18 mouse cellular contexts compared by ENCODE assay signal in genomic region chr17:85037855-85038254, GRCm38 (mm10). TPM values are rescaled to one million over a fixed set of nuclear protein-coding genes. Genes with fewer than 3 reads are reported as not detected.
A peak's percentile ranks its signal among the peaks of the same experiment; 100 is the strongest.
DNase-seq lines count a peak whose midpoint lies in the region; ATAC-seq and TF ChIP-seq lines count a peak whose summit lies in the region.
"Had no signal": no experiment of that assay in that cellular context is flagged by ENCODE, and none has a peak within 500 bp of the region (broad histone marks: within the 10 kb centered on the region; RNA-seq: fewer than 3 reads in every experiment).

No protein-coding gene starts in this region.

- no peaks in the 10 kb centered on the region for H3K27me3 ChIP-seq in liver, adult 2 months (ENCODE audit: control insufficient read depth, insufficient read depth, low read length)
- no peaks in the 10 kb centered on the region for H3K27me3 ChIP-seq in liver, embryonic 13.5 days
- no peaks in the 10 kb centered on the region for H3K27me3 ChIP-seq in liver, embryonic 16.5 days (ENCODE audit: control insufficient read depth, insufficient read depth, low read depth, low read length)
- no peaks in the 10 kb centered on the region for H3K27me3 ChIP-seq in stomach, postnatal 0 days (ENCODE audit: control insufficient read depth, insufficient read depth, low read length)
- no peaks in the 10 kb centered on the region for H3K27me3 ChIP-seq in limb, embryonic 10.5 days (ENCODE audit: low read depth, poor library complexity, severe bottlenecking)
- H3K27me3 ChIP-seq: embryonic facial prominence, embryonic 12.5 days; heart, embryonic 12.5 days had no signal

- H3K79me2 ChIP-seq in liver, adult 2 months (ENCODE audit: control insufficient read depth, insufficient read depth, low read length), result no peaks in the 10 kb centered on the region

- no peak overlapping the region for H3K9ac ChIP-seq in liver, adult 2 months (ENCODE audit: low read depth, low read length)
- no peak overlapping the region for H3K9ac ChIP-seq in liver, embryonic 13.5 days
- no peak overlapping the region for H3K9ac ChIP-seq in liver, embryonic 16.5 days (ENCODE audit: low read depth, low read length)
- no peak overlapping the region for H3K9ac ChIP-seq in stomach, postnatal 0 days (ENCODE audit: low read length)
- H3K9ac ChIP-seq: embryonic facial prominence, embryonic 12.5 days; heart, embryonic 12.5 days had no signal

- peak; percentile 78 for DNase-seq in liver, adult 2 months (ENCODE audit: extremely low read depth, low read depth, low spot score)
- DNase-seq in liver, result no peak
- DNase-seq in liver, embryonic 13.5 days, result no peak
- peak; percentile 49 for DNase-seq in stomach, postnatal 0 days (ENCODE audit: low spot score)
- DNase-seq in adrenal gland, adult 18-20 months (ENCODE audit: low spot score in 2 of 2), result no peak
- DNase-seq in adrenal gland, adult 2 months, result no peak
- no peak for DNase-seq in limb, embryonic 10.5 days (ENCODE audit: low spot score)
- DNase-seq: adrenal gland, postnatal 14 days; cerebellum, adult 11-12 months; cerebellum, adult 9-10 months; cerebellum, postnatal 25 days; gastrocnemius, postnatal 10 days had no signal

- no peak overlapping the region for H3K4me2 ChIP-seq in liver, embryonic 13.5 days
- no peak overlapping the region for H3K4me2 ChIP-seq in liver, embryonic 16.5 days (ENCODE audit: low read depth, low read length)
- no peak overlapping the region for H3K4me2 ChIP-seq in stomach, postnatal 0 days (replicated peaks; ENCODE audit: low read depth)
- H3K4me2 ChIP-seq: embryonic facial prominence, embryonic 12.5 days; heart, embryonic 12.5 days had no signal

- H3K27ac ChIP-seq in liver, adult 2 months (replicated peaks; ENCODE audit: insufficient read depth, low read depth, low read length), result peak overlapping the region; percentile 4; the same call in 1 of the 2 replicates
- no peak overlapping the region for H3K27ac ChIP-seq in liver, embryonic 13.5 days
- H3K27ac ChIP-seq in liver, embryonic 16.5 days (ENCODE audit: low read length), result no peak overlapping the region
- no peak overlapping the region for H3K27ac ChIP-seq in stomach, postnatal 0 days (replicated peaks)
- no peak overlapping the region for H3K27ac ChIP-seq in limb, embryonic 10.5 days
- H3K27ac ChIP-seq: embryonic facial prominence, embryonic 12.5 days; hindbrain, embryonic 10.5 days had no signal

- no peak overlapping the region for H3K4me3 ChIP-seq in liver, adult 2 months (ENCODE audit: insufficient read depth, low read depth, low read length)
- no peak overlapping the region for H3K4me3 ChIP-seq in liver, embryonic 13.5 days (replicated peaks)
- no peak overlapping the region for H3K4me3 ChIP-seq in liver, embryonic 16.5 days (ENCODE audit: low read depth, low read length)
- no peak overlapping the region for H3K4me3 ChIP-seq in stomach, postnatal 0 days (ENCODE audit: low read depth, low read length)
- H3K4me3 ChIP-seq in limb, embryonic 10.5 days, result no peak overlapping the region
- H3K4me3 ChIP-seq: embryonic facial prominence, embryonic 12.5 days; heart, embryonic 12.5 days; hindbrain, embryonic 10.5 days had no signal

- no peaks in the 10 kb centered on the region; the same call in 1 of the 2 replicates for H3K36me3 ChIP-seq in liver, adult 2 months (ENCODE audit: control insufficient read depth, insufficient read depth, low read length)
- H3K36me3 ChIP-seq in liver, embryonic 13.5 days, result no peaks in the 10 kb centered on the region
- H3K36me3 ChIP-seq in liver, embryonic 16.5 days (ENCODE audit: control insufficient read depth, insufficient read depth), result no peaks in the 10 kb centered on the region
- no peaks in the 10 kb centered on the region for H3K36me3 ChIP-seq in stomach, postnatal 0 days (ENCODE audit: control insufficient read depth, insufficient read depth, low read length)
- no peaks in the 10 kb centered on the region for H3K36me3 ChIP-seq in limb, embryonic 10.5 days
- H3K36me3 ChIP-seq: embryonic facial prominence, embryonic 12.5 days; heart, embryonic 12.5 days; hindbrain, embryonic 10.5 days had no signal

- no peaks in the 10 kb centered on the region for H3K9me3 ChIP-seq in liver, embryonic 13.5 days (replicated peaks)
- H3K9me3 ChIP-seq in liver, embryonic 16.5 days (replicated peaks; ENCODE audit: control insufficient read depth, low read length), result no peaks in the 10 kb centered on the region
- no peaks in the 10 kb centered on the region for H3K9me3 ChIP-seq in stomach, postnatal 0 days (ENCODE audit: control insufficient read depth, low read length)
- H3K9me3 ChIP-seq in limb, embryonic 10.5 days (replicated peaks), result no peaks in the 10 kb centered on the region
- H3K9me3 ChIP-seq: embryonic facial prominence, embryonic 12.5 days; heart, embryonic 12.5 days; hindbrain, embryonic 10.5 days had no signal

- no peak for TF ChIP-seq CTCF in liver, adult 2 months (IDR thresholded peaks at IDR 0.05; ENCODE audit: low read depth, low read length)
- TF ChIP-seq CTCF in stomach, postnatal 0 days (IDR thresholded peaks at IDR 0.05; ENCODE audit: low read depth), result no peak

- TF ChIP-seq POLR2A in liver, adult 2 months (IDR thresholded peaks at IDR 0.05; ENCODE audit: extremely low read depth, insufficient read depth, low read length), result no peak

- ATAC-seq in liver, embryonic 13.5 days (ENCODE audit: low read depth), result peak; percentile 53
- ATAC-seq in liver, embryonic 16.5 days (ENCODE audit: low read depth), result peak; percentile 77
- peak; percentile 85 for ATAC-seq in stomach, postnatal 0 days (ENCODE audit: low FRiP score, low TSS enrichment)
- ATAC-seq: forebrain, embryonic 16.5 days had no signal

- H3K4me1 ChIP-seq in liver, adult 2 months (ENCODE audit: control insufficient read depth, insufficient read depth, low read length), result peaks cover 26% of the 10 kb centered on the region
- H3K4me1 ChIP-seq in liver, embryonic 13.5 days (replicated peaks), result peaks cover 5% of the 10 kb centered on the region; the same call in 1 of the 2 replicates
- no peaks in the 10 kb centered on the region; the same call in 1 of the 2 replicates for H3K4me1 ChIP-seq in liver, embryonic 16.5 days (ENCODE audit: control insufficient read depth, low read depth, low read length)
- H3K4me1 ChIP-seq in stomach, postnatal 0 days (replicated peaks; ENCODE audit: control insufficient read depth, insufficient read depth), result no peaks in the 10 kb centered on the region
- H3K4me1 ChIP-seq in limb, embryonic 10.5 days, result no peaks in the 10 kb centered on the region
- H3K4me1 ChIP-seq: embryonic facial prominence, embryonic 12.5 days had no signal

- no peak for TF ChIP-seq EP300 in stomach, postnatal 0 days (optimal IDR thresholded peaks at IDR 0.05)

- WGBS in liver, adult 2 months, result 31% methylated on average over 5 of the region's 5 CpGs
- 59% methylated on average over 5 of the region's 5 CpGs for WGBS in liver, embryonic 13.5 days (ENCODE audit: insufficient replicate concordance)
- WGBS in liver, embryonic 16.5 days (ENCODE audit: insufficient replicate concordance), result 56% methylated on average over 5 of the region's 5 CpGs
- 47% methylated on average over 5 of the region's 5 CpGs for WGBS in stomach, postnatal 0 days
- 89% methylated on average over 5 of the region's 5 CpGs for WGBS in limb, embryonic 10.5 days

RNA-seq across cellular contexts. Expression of gene Slc3a1, which starts 9.7 kb away (rescaled TPM):
- total RNA-seq in liver, adult 2 months (2014; rRNA removed), result 50.2 and 111 TPM in 2 replicates
- polyA plus RNA-seq in liver, adult 2 months (2012; rRNA removed), result 16.3 and 20.0 TPM in 2 replicates
- polyA plus RNA-seq in liver, embryonic 13.5 days (2015; fragmentation: Nextera tagmentation; extraction: Ambion mirVana), result 0.18 and 0.54 TPM in 2 replicates
- polyA plus RNA-seq in liver, embryonic 16.5 days (2015; fragmentation: Nextera tagmentation; extraction: Ambion mirVana), result 5.7 and 8.4 TPM in 2 replicates
- polyA plus RNA-seq in stomach, postnatal 0 days (2015; fragmentation: Nextera tagmentation; extraction: Ambion mirVana), result 0.88 and 1.0 TPM in 2 replicates
- total RNA-seq in adrenal gland, adult 18-20 months (2021), result under 1 TPM; 0.22 to 0.60 TPM
- under 1 TPM; 0.41 to 0.69 TPM for total RNA-seq in adrenal gland, adult 2 months (2021)
- polyA plus RNA-seq in adrenal gland, adult 2 months (2012; rRNA removed), result 0.09 and 0.21 TPM in 2 replicates
- 0.24 and 0.45 TPM in 2 replicates for polyA plus RNA-seq in limb, embryonic 10.5 days (2016; fragmentation: Nextera tagmentation; extraction: Ambion mirVana)
- total RNA-seq: heart, postnatal 25 days had no signal
- polyA plus RNA-seq: heart, embryonic 12.5 days had no signal

RNA-seq across cellular contexts. Expression of gene Prepl, which starts 52.2 kb away (rescaled TPM):
- 13.4 and 14.0 TPM in 2 replicates for total RNA-seq in liver, adult 2 months (2014; rRNA removed)
- polyA plus RNA-seq in liver, adult 2 months (2012; rRNA removed), result 7.1 and 10.3 TPM in 2 replicates
- 8.2 and 10.1 TPM in 2 replicates for polyA plus RNA-seq in liver, embryonic 13.5 days (2015; fragmentation: Nextera tagmentation; extraction: Ambion mirVana)
- polyA plus RNA-seq in liver, embryonic 16.5 days (2015; fragmentation: Nextera tagmentation; extraction: Ambion mirVana), result 7.7 and 7.9 TPM in 2 replicates
- polyA plus RNA-seq in stomach, postnatal 0 days (2015; fragmentation: Nextera tagmentation; extraction: Ambion mirVana), result 15.5 and 15.7 TPM in 2 replicates
- total RNA-seq in adrenal gland, adult 18-20 months (2021), result 10 to 100 TPM; 40.3 to 40.5 TPM
- 10 to 100 TPM; 39.5 to 39.9 TPM for total RNA-seq in adrenal gland, adult 2 months (2021)
- polyA plus RNA-seq in adrenal gland, adult 2 months (2012; rRNA removed), result 2.8 and 3.7 TPM in 2 replicates
- polyA plus RNA-seq in limb, embryonic 10.5 days (2016; fragmentation: Nextera tagmentation; extraction: Ambion mirVana), result 26.6 and 28.4 TPM in 2 replicates

RNA-seq across cellular contexts. Expression of gene Camkmt, which starts 52.5 kb away (rescaled TPM):
- 1.5 and 2.0 TPM in 2 replicates for total RNA-seq in liver, adult 2 months (2014; rRNA removed)
- 1.3 and 1.7 TPM in 2 replicates for polyA plus RNA-seq in liver, adult 2 months (2012; rRNA removed)
- 3.9 and 5.0 TPM in 2 replicates for polyA plus RNA-seq in liver, embryonic 13.5 days (2015; fragmentation: Nextera tagmentation; extraction: Ambion mirVana)
- 2.7 and 2.9 TPM in 2 replicates for polyA plus RNA-seq in liver, embryonic 16.5 days (2015; fragmentation: Nextera tagmentation; extraction: Ambion mirVana)
- 8.0 and 8.3 TPM in 2 replicates for polyA plus RNA-seq in stomach, postnatal 0 days (2015; fragmentation: Nextera tagmentation; extraction: Ambion mirVana)
- total RNA-seq in adrenal gland, adult 18-20 months (2021), result 1 to 10 TPM; 7.4 to 9.0 TPM
- total RNA-seq in adrenal gland, adult 2 months (2021), result 10 to 100 TPM in 1 of 2 experiments, 1 to 10 TPM in 1; 6.8 to 10.0 TPM
- polyA plus RNA-seq in adrenal gland, adult 2 months (2012; rRNA removed), result 3.2 and 4.7 TPM in 2 replicates
- 9.8 and 11.4 TPM in 2 replicates for polyA plus RNA-seq in limb, embryonic 10.5 days (2016; fragmentation: Nextera tagmentation; extraction: Ambion mirVana)

Comparison
In these comparisons a context has a peak if more than half of its experiments do, and no peak if none do; other contexts are left out.
1. DNase-seq: peak in liver, adult 2 months (single experiment) and stomach, postnatal 0 days (single experiment); none in liver (single experiment), liver, embryonic 13.5 days (single experiment), adrenal gland, adult 18-20 months (0 of 2), adrenal gland, adult 2 months (single experiment) and limb, embryonic 10.5 days (single experiment).
2. Peak in every context shown above with its lines, with median percentiles within 50 percentile points of each other: ATAC-seq.